Mouse (Mus musculus): ENCODE data around the gene Tut4.

- TF ChIP-seq CTCF (IDR thresholded peaks at IDR 0.05; ENCODE audit: extremely low read depth, insufficient read depth, insufficient read length, insufficient replicate concordance), result no peak
- no peak for TF ChIP-seq POLR2A (IDR thresholded peaks at IDR 0.05; ENCODE audit: low read depth, low read length)
Measured at GRCm38 (mm10) chr4:108433341-108433740, 25.9 kb upstream of the Tut4 start.

Measured in spleen, adult 2 months (tissue).